Mouse (Mus musculus): ENCODE data around the gene Otulinl. TPM values are rescaled to one million over a fixed set of nuclear protein-coding genes. Genes with fewer than 3 reads are reported as not detected.

Otulinl gene
- polyA plus RNA-seq, 1 experiment from 2014 or later, result 11.0 TPM

- H3K27ac ChIP-seq (ENCODE audit: low read length), result no peak overlapping the region
Measured at GRCm38 (mm10) chr15:27627794-27628193, 53.6 kb downstream of the Otulinl start.

GRCm38 (mm10) chr15:27626314-27626713 lies 55.1 kb downstream of the Otulinl start:
- no peak overlapping the region for H3K27ac ChIP-seq (ENCODE audit: low read length)
- no peak overlapping the region for H3K4me2 ChIP-seq (ENCODE audit: low read depth, low read length)
- no peak overlapping the region for H3K9ac ChIP-seq (ENCODE audit: low read depth, low read length)
- H3K4me3 ChIP-seq (ENCODE audit: low read length), result no peak overlapping the region
- ATAC-seq, result no peak
- H3K4me1 ChIP-seq (ENCODE audit: control insufficient read depth, insufficient read depth, low read length), result peaks cover 15% of the 10 kb centered on the region
- H3K9me3 ChIP-seq (ENCODE audit: control insufficient read depth, low read length), result no peaks in the 10 kb centered on the region
- WGBS, result 75% methylated on average over 1 of the region's 1 CpGs
- no peaks in the 10 kb centered on the region for H3K27me3 ChIP-seq (replicated peaks; ENCODE audit: control insufficient read depth, insufficient read depth, low read length)
- H3K36me3 ChIP-seq (ENCODE audit: control insufficient read depth, insufficient read depth, low read length), result no peaks in the 10 kb centered on the region; the same call in 1 of the 2 replicates

More at GRCm38 (mm10) chr15:27627794-27628193, 53.6 kb downstream of the Otulinl start:
- H3K9me3 ChIP-seq (ENCODE audit: control insufficient read depth, low read length), result no peaks in the 10 kb centered on the region
- H3K9ac ChIP-seq (ENCODE audit: low read depth, low read length), result no peak overlapping the region
- no peak overlapping the region for H3K4me2 ChIP-seq (ENCODE audit: low read depth, low read length)
- H3K27me3 ChIP-seq (replicated peaks; ENCODE audit: control insufficient read depth, insufficient read depth, low read length), result no peaks in the 10 kb centered on the region
- H3K36me3 ChIP-seq (ENCODE audit: control insufficient read depth, insufficient read depth, low read length), result no peaks in the 10 kb centered on the region
- peaks cover 15% of the 10 kb centered on the region for H3K4me1 ChIP-seq (ENCODE audit: control insufficient read depth, insufficient read depth, low read length)
- 88% methylated on average over 9 of the region's 9 CpGs for WGBS
- H3K4me3 ChIP-seq (ENCODE audit: low read length), result no peak overlapping the region
- ATAC-seq, result no peak

GRCm38 (mm10) chr15:27625890-27626255 lies 55.5 kb downstream of the Otulinl start:
- H3K27ac ChIP-seq (ENCODE audit: low read length), result no peak overlapping the region
- no peaks in the 10 kb centered on the region for H3K27me3 ChIP-seq (replicated peaks; ENCODE audit: control insufficient read depth, insufficient read depth, low read length)
- H3K4me2 ChIP-seq (ENCODE audit: low read depth, low read length), result no peak overlapping the region
- H3K9ac ChIP-seq (ENCODE audit: low read depth, low read length), result no peak overlapping the region
- no peak for ATAC-seq
- H3K36me3 ChIP-seq (ENCODE audit: control insufficient read depth, insufficient read depth, low read length), result no peaks in the 10 kb centered on the region; the same call in 1 of the 2 replicates
- H3K4me1 ChIP-seq (ENCODE audit: control insufficient read depth, insufficient read depth, low read length), result peaks cover 13% of the 10 kb centered on the region
- 91% methylated on average over 10 of the region's 10 CpGs for WGBS
- no peak overlapping the region for H3K4me3 ChIP-seq (ENCODE audit: low read length)
- H3K9me3 ChIP-seq (ENCODE audit: control insufficient read depth, low read length), result no peaks in the 10 kb centered on the region

- WGBS, result 91% methylated on average over 13 of the region's 13 CpGs
- no peak overlapping the region for H3K27ac ChIP-seq (ENCODE audit: low read length)
- no peaks in the 10 kb centered on the region for H3K27me3 ChIP-seq (replicated peaks; ENCODE audit: control insufficient read depth, insufficient read depth, low read length)
- peaks cover 13% of the 10 kb centered on the region for H3K4me1 ChIP-seq (ENCODE audit: control insufficient read depth, insufficient read depth, low read length)
- ATAC-seq, result no peak
- no peak overlapping the region for H3K9ac ChIP-seq (ENCODE audit: low read depth, low read length)
- H3K36me3 ChIP-seq (ENCODE audit: control insufficient read depth, insufficient read depth, low read length), result no peaks in the 10 kb centered on the region; the same call in 1 of the 2 replicates
- no peak overlapping the region for H3K4me3 ChIP-seq (ENCODE audit: low read length)
- H3K4me2 ChIP-seq (ENCODE audit: low read depth, low read length), result no peak overlapping the region
- no peaks in the 10 kb centered on the region for H3K9me3 ChIP-seq (ENCODE audit: control insufficient read depth, low read length)
Measured at GRCm38 (mm10) chr15:27625014-27625889, 56.1 kb downstream of the Otulinl start.

GRCm38 (mm10) chr15:27623286-27623685 lies 58.1 kb downstream of the Otulinl start:
- peaks cover 6% of the 10 kb centered on the region; the same call in 1 of the 2 replicates for H3K4me1 ChIP-seq (ENCODE audit: control insufficient read depth, insufficient read depth, low read length)
- no peak overlapping the region for H3K4me3 ChIP-seq (ENCODE audit: low read length)
- no peaks in the 10 kb centered on the region for H3K27me3 ChIP-seq (replicated peaks; ENCODE audit: control insufficient read depth, insufficient read depth, low read length)
- H3K9ac ChIP-seq (ENCODE audit: low read depth, low read length), result no peak overlapping the region
- no peak overlapping the region for H3K27ac ChIP-seq (ENCODE audit: low read length)
- WGBS, result 83% methylated on average over 6 of the region's 6 CpGs
- H3K9me3 ChIP-seq (ENCODE audit: control insufficient read depth, low read length), result no peaks in the 10 kb centered on the region
- no peak overlapping the region for H3K4me2 ChIP-seq (ENCODE audit: low read depth, low read length)
- ATAC-seq, result no peak
- no peaks in the 10 kb centered on the region; the same call in 1 of the 2 replicates for H3K36me3 ChIP-seq (ENCODE audit: control insufficient read depth, insufficient read depth, low read length)

- no peak overlapping the region for H3K9ac ChIP-seq (ENCODE audit: low read depth, low read length)
- 81% methylated on average over 6 of the region's 6 CpGs for WGBS
- no peak overlapping the region for H3K4me3 ChIP-seq (ENCODE audit: low read length)
- H3K27ac ChIP-seq (ENCODE audit: low read length), result no peak overlapping the region
- H3K27me3 ChIP-seq (replicated peaks; ENCODE audit: control insufficient read depth, insufficient read depth, low read length), result no peaks in the 10 kb centered on the region
- peaks cover 8% of the 10 kb centered on the region; the same call in 1 of the 2 replicates for H3K4me1 ChIP-seq (ENCODE audit: control insufficient read depth, insufficient read depth, low read length)
- no peak overlapping the region for H3K4me2 ChIP-seq (ENCODE audit: low read depth, low read length)
- no peak for ATAC-seq
- no peaks in the 10 kb centered on the region for H3K9me3 ChIP-seq (ENCODE audit: control insufficient read depth, low read length)
- H3K36me3 ChIP-seq (ENCODE audit: control insufficient read depth, insufficient read depth, low read length), result peaks cover 3% of the 10 kb centered on the region
Measured at GRCm38 (mm10) chr15:27620475-27621185, 60.7 kb downstream of the Otulinl start.

- Histone ChIP-seq H3K27ac (ENCODE audit: low read length) (0 out of 2 replicates have a peak overlapping the region, but pooled peaks have one; percentile 43), H3K4me2 (ENCODE audit: low read depth, low read length) (no peak overlapping the region), H3K36me3 (ENCODE audit: control insufficient read depth, insufficient read depth, low read length) (peaks cover 3% of the 10 kb centered on the region), H3K9ac (ENCODE audit: low read depth, low read length) (no peak overlapping the region), H3K9me3 (ENCODE audit: control insufficient read depth, low read length) (no peaks in the 10 kb centered on the region), H3K4me3 (ENCODE audit: low read length) (no peak overlapping the region), H3K27me3 (replicated peaks; ENCODE audit: control insufficient read depth, insufficient read depth, low read length) (no peaks in the 10 kb centered on the region), H3K4me1 (ENCODE audit: control insufficient read depth, insufficient read depth, low read length) (peaks cover 8% of the 10 kb centered on the region; the same call in 1 of the 2 replicates)
- WGBS, result 55% methylated on average over 3 of the region's 3 CpGs
- ATAC-seq, result peak; percentile 87
Measured at GRCm38 (mm10) chr15:27619683-27620082, 61.7 kb downstream of the Otulinl start.

GRCm38 (mm10) chr15:27618778-27619533 lies 62.4 kb downstream of the Otulinl start:
- peaks cover 8% of the 10 kb centered on the region; the same call in 1 of the 2 replicates for H3K4me1 ChIP-seq (ENCODE audit: control insufficient read depth, insufficient read depth, low read length)
- peak; percentile 80 for ATAC-seq
- H3K36me3 ChIP-seq (ENCODE audit: control insufficient read depth, insufficient read depth, low read length), result peaks cover 3% of the 10 kb centered on the region
- H3K27me3 ChIP-seq (replicated peaks; ENCODE audit: control insufficient read depth, insufficient read depth, low read length), result no peaks in the 10 kb centered on the region
- H3K9ac ChIP-seq (ENCODE audit: low read depth, low read length), result no peak overlapping the region
- H3K27ac ChIP-seq (ENCODE audit: low read length), result peak overlapping the region; percentile 56; the same call in 1 of the 2 replicates
- H3K4me3 ChIP-seq (ENCODE audit: low read length), result no peak overlapping the region
- no peak overlapping the region for H3K4me2 ChIP-seq (ENCODE audit: low read depth, low read length)
- 72% methylated on average over 6 of the region's 6 CpGs for WGBS
- no peaks in the 10 kb centered on the region for H3K9me3 ChIP-seq (ENCODE audit: control insufficient read depth, low read length)

- Histone ChIP-seq H3K4me3 (ENCODE audit: low read length) (no peak overlapping the region), H3K4me1 (ENCODE audit: control insufficient read depth, insufficient read depth, low read length) (peaks cover 8% of the 10 kb centered on the region; the same call in 1 of the 2 replicates), H3K9ac (ENCODE audit: low read depth, low read length) (no peak overlapping the region), H3K9me3 (ENCODE audit: control insufficient read depth, low read length) (no peaks in the 10 kb centered on the region), H3K36me3 (ENCODE audit: control insufficient read depth, insufficient read depth, low read length) (peaks cover 3% of the 10 kb centered on the region), H3K27me3 (replicated peaks; ENCODE audit: control insufficient read depth, insufficient read depth, low read length) (no peaks in the 10 kb centered on the region), H3K4me2 (ENCODE audit: low read depth, low read length) (no peak overlapping the region), H3K27ac (ENCODE audit: low read length) (no peak overlapping the region)
- no peak for ATAC-seq
- WGBS, result 86% methylated on average over 3 of the region's 3 CpGs
Measured at GRCm38 (mm10) chr15:27617227-27617626, 64.2 kb downstream of the Otulinl start.
